Mouse (Mus musculus) heart, embryonic 16.5 days (tissue): ENCODE data around the gene Crlf3. TPM values are rescaled to one million over a fixed set of nuclear protein-coding genes. Genes with fewer than 3 reads are reported as not detected.

Source experiments
- ATAC-seq: fragments of 200-750 bp; cut with Nextera tagmentation; replicated peaks from 2 replicates; pipeline ENCODE4 v1.8.0; 2017; ENCODE audit warnings: moderate number of reproducible peaks; ENCODE audit not compliant: insufficient read depth, low FRiP score; ENCODE audit errors: extremely low read depth
- H3K27ac ChIP-seq: fragments of 300-500 bp; sonication (generic); 2 replicates; pipeline ENCODE4 v1.5.1; 2014; ENCODE audit warnings: mild to moderate bottlenecking, low read length, control low read depth, moderate library complexity
- H3K27me3 ChIP-seq: fragments of 300-500 bp; sonication (generic); 2 replicates; pipeline ENCODE4 v1.6.1; 2014; ENCODE audit warnings: low read length, mixed read lengths; ENCODE audit not compliant: control insufficient read depth, insufficient read depth
- H3K36me3 ChIP-seq: fragments of 300-500 bp; sonication (generic); 2 replicates; pipeline ENCODE4 v1.6.1; 2014; ENCODE audit not compliant: control insufficient read depth, insufficient read depth
- H3K4me1 ChIP-seq: fragments of 300-500 bp; sonication (generic); 2 replicates; pipeline ENCODE4 v1.6.1; 2014; ENCODE audit warnings: low read length, mixed read lengths; ENCODE audit not compliant: control insufficient read depth, insufficient read depth
- H3K4me2 ChIP-seq: fragments of 300-500 bp; sonication (generic); 2 replicates; pipeline ENCODE4 v1.6.1; 2014; ENCODE audit warnings: low read depth, mild to moderate bottlenecking, control low read depth, low read length
- H3K4me3 ChIP-seq: fragments of 300-500 bp; sonication (generic); 2 replicates; pipeline ENCODE4 v1.5.1; 2014; ENCODE audit warnings: mild to moderate bottlenecking, control low read depth, low read length
- H3K9ac ChIP-seq: fragments of 300-500 bp; sonication (generic); 2 replicates; pipeline ENCODE4 v1.6.1; 2014; ENCODE audit warnings: low read length, control low read depth
- H3K9me3 ChIP-seq: fragments of 300-500 bp; sonication (generic); replicated peaks from 2 replicates; pipeline ENCODE4 v1.6.1; 2016; ENCODE audit warnings: low read length; ENCODE audit not compliant: control insufficient read depth
- WGBS: fragments of 180-500 bp; shearing (Covaris S2); extraction: QIAGEN DNeasy Blood & Tissue Kit; methylation state at CpG from one replicate; pipeline ENCODE4 v1.1.7; 2014; 5-methylcytosine and 5-hydroxymethylcytosine counted together
- polyA plus RNA-seq: library from polyadenylated mRNA; unstranded; fragments of >200 nt; fragmentation: Nextera tagmentation; extraction: Ambion mirVana; gene quantifications from 2 replicates; pipeline ENCODE4 v1.2.1, GENCODE M21; 2015

The Crlf3 gene
- 32.0 and 42.8 TPM in 2 replicates for polyA plus RNA-seq

DNA sequence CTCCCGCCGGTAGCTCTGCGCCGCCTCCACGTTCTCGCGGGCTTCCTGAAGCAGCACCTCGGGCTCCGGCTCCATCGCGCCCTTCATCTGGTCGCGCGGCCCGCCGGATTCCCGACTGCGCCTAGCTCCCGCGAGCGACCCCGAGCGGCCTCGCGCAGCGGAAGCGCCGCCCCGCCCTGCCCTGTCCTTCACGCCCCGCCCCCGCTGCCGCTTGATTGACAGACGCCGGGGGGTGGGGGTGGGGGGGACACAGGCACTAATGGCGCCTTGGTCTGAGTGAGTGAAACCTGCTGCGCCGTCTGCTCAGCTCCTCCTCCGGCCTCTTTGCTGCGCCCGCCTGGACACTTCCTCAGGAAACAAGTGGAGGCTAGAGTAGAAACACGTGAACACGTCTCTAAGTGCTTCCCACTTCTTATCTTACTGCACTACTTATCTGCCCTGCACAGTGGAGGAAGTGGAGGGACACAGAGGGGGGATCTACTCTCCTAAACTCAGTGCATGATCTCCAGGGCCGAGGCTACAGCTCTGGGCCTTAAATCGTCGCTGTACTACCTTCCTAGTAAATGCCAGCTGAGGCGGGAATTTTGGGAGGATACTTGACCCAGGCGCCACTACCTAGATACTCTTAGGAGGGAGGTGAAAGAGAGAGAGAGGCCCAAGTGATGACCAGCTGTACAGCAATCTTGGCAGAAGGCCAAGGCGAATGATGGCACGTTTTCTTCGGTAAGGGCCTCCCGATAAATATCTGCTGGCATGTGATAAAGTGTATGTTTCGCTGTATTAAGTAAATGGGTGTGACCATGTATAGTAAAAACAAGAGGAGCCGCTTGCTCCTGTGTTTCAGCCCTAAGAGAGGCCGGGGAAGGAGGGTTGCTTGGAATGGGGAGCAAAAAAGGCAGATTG is at the start of gene Crlf3:
TSS of gene Crlf3 (minus strand) at position 166 of the 903 bp plus-strand sequence.
- peak within 1 kb of the TSS; percentile 83 for H3K4me3 ChIP-seq
- H3K9ac ChIP-seq, result peak within 1 kb of the TSS; percentile 96
- peak within 1 kb of the TSS; percentile 94 for H3K27ac ChIP-seq
- peaks cover 16% of the 10 kb centered on the region for H3K4me1 ChIP-seq
- no peaks in the 10 kb centered on the region for H3K27me3 ChIP-seq
- peak within 1 kb of the TSS; percentile 78 for H3K4me2 ChIP-seq
- 3% methylated on average over 55 of the region's 55 CpGs for WGBS
- H3K9me3 ChIP-seq, result no peaks in the 10 kb centered on the region
- peak; percentile 96 for ATAC-seq
- H3K36me3 ChIP-seq, result no peaks in the 10 kb centered on the region

DNA sequence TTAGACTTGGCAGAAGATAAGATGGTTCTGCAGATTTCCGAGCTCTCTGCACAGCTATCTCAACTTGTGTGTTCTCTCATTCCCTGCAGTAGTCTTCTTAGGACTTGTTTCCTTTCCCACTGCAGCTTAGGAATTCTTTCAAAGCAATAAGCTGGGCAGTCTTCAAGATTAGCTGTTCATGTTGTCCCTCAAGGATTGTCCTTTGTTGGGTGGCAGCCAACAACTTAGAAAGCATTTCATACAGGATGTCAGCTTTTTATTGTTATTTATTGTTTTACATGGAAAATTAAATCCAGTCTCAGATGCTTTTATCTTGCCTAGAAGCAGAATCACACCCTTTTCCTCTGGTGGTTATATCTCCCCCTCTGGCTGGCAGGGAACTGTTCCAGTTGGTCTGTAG is 35.6 kb upstream of the Crlf3 start:
- Histone ChIP-seq H3K4me3 (no peak overlapping the region), H3K27ac (no peak overlapping the region), H3K9ac (no peak overlapping the region), H3K4me1 (no peaks in the 10 kb centered on the region), H3K4me2 (no peak overlapping the region), H3K9me3 (no peaks in the 10 kb centered on the region), H3K36me3 (peaks cover 27% of the 10 kb centered on the region), H3K27me3 (no peaks in the 10 kb centered on the region)
- 60% methylated on average over 1 of the region's 1 CpGs for WGBS
- ATAC-seq, result no peak

DNA sequence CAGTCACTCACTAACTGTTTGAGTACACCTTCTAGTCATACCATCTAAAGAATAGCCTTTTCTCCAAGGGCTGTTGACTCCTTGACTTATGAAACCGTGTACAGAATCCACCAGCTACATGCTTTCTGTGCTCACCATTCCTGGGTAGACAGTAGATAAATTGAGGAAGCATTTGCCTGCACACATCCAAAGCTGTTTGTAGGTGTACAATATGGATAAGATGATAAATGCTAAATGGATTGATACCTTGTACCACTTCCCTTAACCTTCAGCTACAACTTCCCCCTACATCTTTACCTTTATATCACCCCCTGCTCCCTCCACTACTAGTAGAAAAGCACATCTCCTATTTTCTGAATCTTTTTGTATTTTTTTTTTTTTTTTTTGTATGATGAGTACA is 23.6 kb upstream of the Crlf3 start:
- H3K36me3 ChIP-seq, result peaks cover 11% of the 10 kb centered on the region
- 78% methylated on average over 1 of the region's 1 CpGs for WGBS
- H3K27ac ChIP-seq, result no peak overlapping the region

DNA sequence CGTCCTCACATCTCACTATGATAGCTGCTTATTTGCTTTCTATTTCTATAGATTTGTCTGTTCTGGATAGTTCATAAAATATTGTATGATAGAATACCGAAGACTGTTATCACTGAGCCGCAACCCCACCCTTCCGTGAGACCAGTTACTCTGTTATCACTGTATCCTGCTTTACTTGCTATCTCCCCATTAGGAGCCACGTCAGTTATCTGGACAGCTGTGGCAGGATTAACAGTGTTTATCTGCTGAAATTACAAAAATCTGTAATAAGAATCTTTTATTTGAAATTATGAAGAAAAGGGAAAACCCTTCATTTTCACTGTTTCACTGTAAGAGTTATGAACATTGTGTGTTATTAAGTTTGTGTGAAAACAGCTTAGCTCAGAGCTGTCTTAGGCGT is 20.5 kb upstream of the Crlf3 start:
- no peak overlapping the region for H3K4me2 ChIP-seq
- no peak overlapping the region for H3K27ac ChIP-seq
- ATAC-seq, result no peak
- no peaks in the 10 kb centered on the region for H3K4me1 ChIP-seq
- H3K4me3 ChIP-seq, result no peak overlapping the region
- no peaks in the 10 kb centered on the region for H3K27me3 ChIP-seq
- H3K36me3 ChIP-seq, result peaks cover 16% of the 10 kb centered on the region
- no peaks in the 10 kb centered on the region for H3K9me3 ChIP-seq
- no peak overlapping the region for H3K9ac ChIP-seq
- WGBS, result 80% methylated on average over 6 of the region's 6 CpGs

More for the DNA sequence above, 23.6 kb upstream of the Crlf3 start:
- no peak for ATAC-seq
- H3K4me1 ChIP-seq, result no peaks in the 10 kb centered on the region
- no peak overlapping the region for H3K9ac ChIP-seq
- no peak overlapping the region for H3K4me2 ChIP-seq
- no peaks in the 10 kb centered on the region for H3K27me3 ChIP-seq
- H3K4me3 ChIP-seq, result no peak overlapping the region
- no peaks in the 10 kb centered on the region for H3K9me3 ChIP-seq

DNA sequence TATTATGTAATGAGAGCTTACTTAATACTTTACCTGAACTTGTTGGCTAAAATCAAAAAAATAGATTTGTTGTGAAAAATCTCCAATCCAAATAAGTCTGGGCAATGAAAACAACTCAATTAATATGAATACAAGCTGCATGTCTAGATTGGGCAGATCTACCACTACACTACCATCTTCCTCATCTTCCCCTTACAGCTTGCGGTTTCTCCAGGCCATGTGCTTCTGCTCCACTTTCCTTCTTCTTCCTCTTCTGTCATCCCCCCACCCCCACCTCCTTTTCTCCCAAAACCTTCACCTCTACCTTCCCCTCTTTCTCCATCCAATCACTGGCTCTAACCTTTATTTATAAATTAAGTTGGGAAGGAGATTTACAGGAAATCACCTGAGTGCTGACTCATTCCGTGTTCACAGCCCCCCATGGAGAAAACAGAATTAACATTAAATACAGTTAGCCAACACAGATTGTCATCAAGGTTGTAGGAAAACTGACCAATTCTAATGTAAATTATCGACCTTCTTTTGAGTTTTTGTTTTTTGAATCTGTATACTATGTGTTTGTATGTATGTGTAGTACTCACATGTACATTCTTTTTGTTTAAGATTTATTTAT is 17.8 kb upstream of the Crlf3 start:
- no peak overlapping the region for H3K27ac ChIP-seq
- no peaks in the 10 kb centered on the region for H3K27me3 ChIP-seq
- H3K4me3 ChIP-seq, result no peak overlapping the region
- 94% methylated on average over 3 of the region's 3 CpGs for WGBS
- no peaks in the 10 kb centered on the region for H3K9me3 ChIP-seq
- H3K9ac ChIP-seq, result no peak overlapping the region
- no peak for ATAC-seq
- H3K36me3 ChIP-seq, result peaks cover 11% of the 10 kb centered on the region; the same call in 1 of the 2 replicates
- H3K4me1 ChIP-seq, result no peaks in the 10 kb centered on the region
- H3K4me2 ChIP-seq, result no peak overlapping the region

DNA sequence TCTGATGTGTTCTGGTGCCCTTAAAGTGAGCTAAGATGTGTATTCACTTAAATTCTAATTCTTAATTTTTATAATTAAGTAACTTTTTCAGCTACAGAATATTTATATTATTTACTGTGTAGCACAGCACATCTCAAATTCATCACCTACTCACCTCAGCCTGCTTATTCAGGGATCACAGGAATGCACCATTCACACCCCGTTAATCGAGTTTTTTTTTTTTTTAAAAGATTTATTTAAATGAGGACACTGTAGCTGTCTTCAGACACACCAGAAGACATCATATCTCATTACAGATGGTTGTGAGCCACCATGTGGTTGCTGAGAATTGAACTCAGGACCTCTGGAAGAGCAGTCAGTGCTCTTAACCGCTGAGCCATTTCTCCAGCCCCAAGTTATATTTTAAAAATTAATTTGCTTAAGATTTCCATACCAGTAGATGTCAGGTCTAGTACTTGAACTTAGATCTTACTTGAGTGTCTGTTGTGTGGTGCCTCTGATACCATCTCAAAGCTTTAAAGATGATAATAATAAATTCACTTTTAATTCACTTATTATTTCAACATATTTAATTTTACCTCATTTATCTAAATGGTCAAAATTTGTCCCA is 9.9 kb upstream of the Crlf3 start:
- Histone ChIP-seq H3K27me3 (no peaks in the 10 kb centered on the region), H3K9me3 (no peaks in the 10 kb centered on the region), H3K9ac (peak overlapping the region; percentile 91), H3K27ac (no peak overlapping the region), H3K4me2 (peak overlapping the region; percentile 87), H3K36me3 (no peaks in the 10 kb centered on the region; the same call in 1 of the 2 replicates), H3K4me3 (peak overlapping the region; percentile 86), H3K4me1 (peaks cover 9% of the 10 kb centered on the region)
- whole genome bisulfite sequencing, result 57% methylated on average over 3 of the region's 3 CpGs
- no peak for ATAC-seq

DNA sequence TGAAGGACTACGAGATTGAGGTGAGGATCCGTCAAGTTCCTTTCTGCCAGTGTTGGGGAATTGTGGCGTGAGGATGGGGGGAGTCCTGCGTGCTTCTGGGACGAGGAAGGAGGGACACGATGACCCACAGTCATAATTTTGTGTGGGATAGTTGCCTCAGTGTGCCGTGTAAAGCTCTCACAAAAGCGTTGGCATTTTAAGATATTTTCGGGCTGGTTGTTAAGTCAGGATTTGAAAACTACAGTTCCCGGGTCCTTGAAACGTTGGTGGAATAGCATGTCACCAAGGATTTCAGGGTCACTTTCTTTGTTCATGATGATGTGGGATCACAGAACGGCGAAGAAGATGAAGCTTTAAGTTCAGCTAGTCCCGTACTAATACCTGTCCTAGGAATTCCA is 9.0 kb upstream of the Crlf3 start:
- peak overlapping the region; percentile 87 for H3K4me2 ChIP-seq
- H3K27ac ChIP-seq, result peak overlapping the region; percentile 33
- WGBS, result under 1% methylated on average over 14 of the region's 14 CpGs
- no peak; the same call in 1 of the 2 replicates for ATAC-seq
- H3K4me1 ChIP-seq, result peaks cover 9% of the 10 kb centered on the region
- H3K4me3 ChIP-seq, result peak overlapping the region; percentile 86
- peak overlapping the region; percentile 91 for H3K9ac ChIP-seq
- no peaks in the 10 kb centered on the region for H3K9me3 ChIP-seq
- H3K36me3 ChIP-seq, result no peaks in the 10 kb centered on the region
- H3K27me3 ChIP-seq, result no peaks in the 10 kb centered on the region

DNA sequence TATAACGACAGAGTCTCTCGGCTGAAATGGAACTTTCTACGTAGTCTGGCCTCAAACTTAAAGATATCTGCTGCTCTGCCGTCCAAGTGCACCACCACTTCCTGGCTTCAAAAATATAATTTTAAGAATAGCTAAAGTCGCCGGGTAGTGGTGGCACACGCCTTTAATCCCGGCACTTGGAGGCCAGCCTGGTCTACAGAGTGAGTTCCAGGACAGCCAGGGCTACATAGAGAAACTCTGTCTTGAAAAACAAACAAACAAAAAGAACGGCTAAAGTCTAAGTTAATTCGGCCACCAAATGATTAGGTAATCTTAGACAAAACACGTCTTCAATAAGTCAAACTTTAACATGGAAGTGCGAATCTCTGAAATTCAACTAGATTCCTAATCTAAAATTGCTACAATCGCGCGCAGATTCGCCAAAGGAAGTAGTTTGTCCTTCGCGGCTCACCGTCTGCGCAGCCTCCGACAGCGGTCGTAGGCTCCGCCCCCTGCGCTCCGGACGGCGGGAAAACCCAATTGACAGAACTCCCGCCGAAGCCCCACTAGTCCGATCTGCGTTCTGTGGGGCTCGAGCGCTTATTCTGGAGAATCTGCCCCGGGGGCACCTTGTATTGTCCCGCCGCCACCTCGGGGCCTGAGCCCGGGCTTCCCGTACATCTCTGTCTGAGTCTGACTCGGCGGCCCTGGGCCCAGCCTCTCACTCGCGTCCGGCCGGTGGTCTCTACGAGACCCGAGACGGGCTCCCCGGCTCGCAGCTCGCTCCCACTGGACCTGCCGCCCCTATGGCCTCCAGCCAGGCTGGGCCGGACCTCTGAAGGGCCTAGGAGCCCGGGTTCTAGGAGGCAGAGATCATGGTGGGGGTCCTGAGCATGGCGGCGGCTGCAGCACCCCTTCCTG is 8.4 kb upstream of the Crlf3 start, which contains the start of gene Atad5:
TSS of gene Atad5 (plus strand) at position 484 of the 900 bp plus-strand sequence.
- H3K9me3 ChIP-seq, result no peaks in the 10 kb centered on the region
- H3K4me1 ChIP-seq, result peaks cover 9% of the 10 kb centered on the region
- peak within 1 kb of the TSS; percentile 87 for H3K4me2 ChIP-seq
- peak within 1 kb of the TSS; percentile 33 for H3K27ac ChIP-seq
- peak within 1 kb of the TSS; percentile 91 for H3K9ac ChIP-seq
- H3K36me3 ChIP-seq, result no peaks in the 10 kb centered on the region
- peak within 1 kb of the TSS; percentile 86 for H3K4me3 ChIP-seq
- WGBS, result 3% methylated on average over 57 of the region's 57 CpGs
- no peaks in the 10 kb centered on the region for H3K27me3 ChIP-seq
- peak; percentile 74 for ATAC-seq
